Mouse (Mus musculus) adrenal gland, postnatal 4 days (tissue): ENCODE data around the gene Igfn1. TPM values are rescaled to one million over a fixed set of nuclear protein-coding genes. Genes with fewer than 3 reads are reported as not detected.

Experiments
- DNase-seq, 2 experiments: peaks; one replicate each; pipeline ENCODE4 v3.0.0; 2021 to 2022; ENCODE audit warnings: low spot score in 2 of 2, mixed read lengths in 2 of 2
- total RNA-seq, 2 experiments: library from RNA; stranded (reverse); gene quantifications; 2 replicates each; pipeline ENCODE4 v1.2.3; 2021

Igfn1 gene
- total RNA-seq, 2 experiments from 2014 or later: 0.28 to 2.4 TPM

DNA sequence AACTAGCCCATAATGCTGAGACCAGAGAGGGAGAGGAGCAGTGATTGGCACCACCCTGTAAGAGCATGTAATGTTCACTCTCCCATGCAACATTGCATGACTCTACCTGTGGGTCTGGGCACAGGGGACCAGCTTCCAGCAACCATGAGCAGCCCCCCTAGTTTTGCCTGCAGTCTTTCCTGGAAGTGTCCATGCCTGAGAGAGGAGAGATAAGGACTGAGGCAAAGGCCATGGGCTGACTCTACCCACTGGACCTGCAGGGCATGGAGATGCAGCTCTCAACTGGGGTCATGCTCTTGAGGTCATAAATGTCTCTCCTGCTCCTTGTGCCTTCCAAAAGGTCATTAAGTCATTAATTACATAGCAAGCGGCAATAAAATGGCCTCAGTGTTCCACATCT is 70.1 kb downstream of the Igfn1 start:
- no peak for DNase-seq

DNA sequence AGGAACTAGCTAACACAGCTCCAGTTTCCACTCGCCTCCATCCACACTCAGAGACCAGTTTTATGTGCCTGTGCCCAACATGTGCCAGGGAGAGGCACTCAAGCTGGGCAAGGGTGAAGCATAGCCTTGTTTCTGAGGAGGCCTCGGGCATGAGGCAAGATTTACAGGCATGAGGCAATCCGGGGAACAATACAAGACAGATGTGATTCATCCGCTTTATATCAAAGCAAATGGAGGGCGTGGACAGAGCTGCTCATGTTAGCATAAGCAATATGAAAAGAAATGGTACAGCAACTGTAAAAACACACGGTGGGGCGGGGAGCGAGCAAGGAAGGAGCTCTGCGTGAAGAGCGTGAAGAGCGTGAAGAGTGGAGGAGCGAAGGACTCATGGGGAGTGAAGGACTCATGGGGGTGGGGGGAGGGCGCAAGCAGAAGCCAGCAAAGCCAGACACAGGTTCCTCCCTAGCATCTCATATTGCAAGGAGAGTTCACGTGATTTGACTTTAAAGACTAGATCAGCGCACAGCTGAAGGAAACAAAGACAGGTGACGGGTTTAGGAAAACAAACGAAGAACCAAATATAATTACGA is 72.3 kb downstream of the Igfn1 start:
- no peak for DNase-seq

- no peak for DNase-seq
Measured at GRCm38 (mm10) chr1:135929876-135930275, 76.3 kb downstream of the Igfn1 start.

DNA sequence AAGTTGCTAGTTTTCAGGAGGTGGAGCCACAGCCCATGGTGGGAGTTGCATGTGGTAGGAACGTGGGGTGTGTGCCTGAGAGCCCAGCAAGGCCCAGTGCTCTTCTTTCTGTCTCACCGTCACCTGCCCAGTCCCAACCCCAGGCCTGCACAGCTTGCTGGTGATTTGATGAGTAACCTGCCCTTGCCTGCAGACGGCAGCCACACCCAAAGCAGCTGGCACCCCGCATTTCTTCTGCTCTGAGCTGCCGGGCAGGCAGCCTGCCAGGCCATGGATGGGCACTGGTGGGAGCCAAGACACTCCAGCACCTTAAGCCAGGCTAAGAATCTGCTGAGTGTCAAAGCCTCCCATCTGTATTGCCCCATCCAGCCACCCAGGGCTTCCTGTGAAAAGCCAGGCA is 80.3 kb downstream of the Igfn1 start:
- no peak for DNase-seq

- no peak for DNase-seq
Measured at GRCm38 (mm10) chr1:135924377-135924994, 81.7 kb downstream of the Igfn1 start.

DNA sequence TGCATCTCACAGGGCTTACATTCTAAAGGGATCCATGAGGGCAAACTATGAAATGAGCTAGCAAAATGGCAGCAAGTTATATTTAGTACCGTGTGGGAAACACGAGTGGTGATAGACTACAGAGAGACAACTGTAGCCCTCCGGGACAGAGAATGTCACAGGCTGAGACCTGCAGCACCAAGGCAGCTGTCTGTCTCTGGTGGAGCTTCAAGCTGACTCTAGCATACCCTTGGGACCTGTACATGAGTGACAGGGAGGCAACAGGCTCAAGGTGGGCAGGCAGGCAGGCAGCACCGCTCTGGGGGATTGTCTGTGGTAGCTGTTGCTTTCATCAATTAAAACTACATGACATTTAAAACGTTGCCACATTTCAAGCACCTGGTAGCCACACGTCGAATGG is 82.9 kb downstream of the Igfn1 start:
- no peak for DNase-seq

- DNase-seq: no peak
Measured at GRCm38 (mm10) chr1:135918644-135919407, 87.3 kb downstream of the Igfn1 start, which contains the start of gene Pkp1. Pkp1 (minus strand) TSS chr1:135919207.

DNA sequence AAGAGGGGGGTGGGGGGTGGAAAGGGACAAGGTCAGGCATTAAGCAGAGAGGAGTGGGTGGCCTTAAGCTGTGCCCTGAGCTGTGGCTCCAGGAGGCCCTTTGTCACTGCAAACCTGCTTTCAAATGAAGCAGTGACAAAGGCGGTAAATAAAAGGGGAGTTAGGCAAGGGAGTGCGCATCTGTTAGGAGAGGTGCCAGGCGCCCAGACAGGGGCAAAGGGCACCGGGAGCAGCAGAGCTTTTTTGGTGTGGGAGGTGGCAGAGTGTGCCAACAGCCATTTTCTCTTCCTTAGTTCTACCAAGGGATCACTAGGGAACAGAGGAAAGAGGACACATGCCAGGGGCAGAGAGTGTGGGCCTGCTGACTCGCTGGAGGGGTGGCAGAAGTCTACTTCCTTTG is 88.9 kb downstream of the Igfn1 start:
- DNase-seq: no peak

DNA sequence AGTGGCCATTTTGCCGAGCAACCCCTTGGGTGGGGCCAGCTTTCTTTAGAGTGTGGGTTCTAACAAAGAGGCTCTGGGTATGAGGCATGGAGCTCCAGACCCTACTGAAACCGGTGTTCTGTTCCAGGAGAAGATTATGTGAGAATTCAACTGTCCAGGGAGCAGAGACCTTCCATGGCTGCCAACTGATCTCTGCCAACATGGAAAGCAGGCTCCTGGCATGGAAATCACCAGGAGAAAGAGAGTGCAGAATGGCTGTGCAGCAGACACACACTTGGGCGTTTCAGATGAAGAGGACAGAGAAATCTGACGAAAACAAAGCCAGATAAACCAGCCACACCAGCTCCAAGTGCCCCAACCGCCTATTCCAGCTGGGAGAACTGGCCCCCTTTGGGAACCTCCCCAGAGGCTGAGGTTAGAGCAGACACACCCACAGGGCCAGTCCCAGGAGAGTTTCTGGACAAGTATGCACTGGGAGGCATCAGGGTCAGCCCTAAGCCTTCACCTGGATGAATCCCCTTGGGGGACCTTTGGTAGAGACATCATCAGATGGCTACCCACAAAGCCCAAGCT is 89.6 kb downstream of the Igfn1 start:
- DNase-seq: no peak

- DNase-seq: no peak
Measured at GRCm38 (mm10) chr1:135913657-135914056, 92.5 kb downstream of the Igfn1 start.

DNA sequence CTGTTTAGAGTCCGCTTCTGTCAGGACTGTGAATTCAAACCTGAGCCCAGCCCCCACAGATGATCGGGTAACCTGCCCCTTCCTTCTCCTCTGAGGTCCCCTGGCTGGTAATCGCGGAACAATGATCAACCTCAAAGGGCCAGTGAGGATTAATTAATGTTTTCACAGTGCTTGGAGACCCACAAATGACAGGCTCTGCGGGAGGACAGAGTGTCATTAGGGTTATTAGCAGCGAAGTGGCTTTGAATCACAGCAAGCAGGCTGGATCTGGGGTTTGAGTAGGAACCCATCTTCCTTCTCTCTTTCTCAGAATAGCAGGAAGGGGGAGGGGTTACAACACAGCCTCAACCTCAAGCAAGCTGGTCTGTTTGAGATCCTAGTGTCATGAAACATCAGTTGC is 96.8 kb downstream of the Igfn1 start:
- no peak for DNase-seq

DNA sequence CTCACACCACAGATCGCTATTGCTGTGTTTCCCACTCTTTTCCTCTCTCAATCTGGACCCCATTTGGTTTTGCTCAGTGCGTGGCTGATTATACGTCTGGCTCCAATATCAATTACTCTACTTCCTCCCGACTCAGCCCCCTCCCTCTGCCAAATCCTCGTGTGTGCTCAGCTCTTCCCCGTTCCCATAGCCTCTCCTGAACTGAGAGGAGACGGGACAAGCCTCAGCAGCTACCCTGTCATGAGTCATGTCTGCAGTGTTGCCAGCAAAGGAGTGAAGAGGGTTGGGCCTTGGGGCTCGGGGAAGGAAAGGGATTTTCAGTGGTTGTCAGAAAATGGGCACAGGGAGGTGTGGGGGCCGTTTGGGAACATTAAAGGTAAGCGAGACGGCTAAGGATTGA is 99.4 kb downstream of the Igfn1 start:
- no peak for DNase-seq

Other genes starting within 250 kb of the Igfn1 start
- 10 to 100 TPM; 25.1 to 33.6 TPM for gene Phlda3, start 240.2 kb downstream of the Igfn1 start, total RNA-seq
- 10 to 100 TPM in 1 of 2 experiments, 1 to 10 TPM in 1; 4.4 to 13.1 TPM for gene Tnni1, start 226.9 kb downstream of the Igfn1 start, total RNA-seq
- gene Lad1, start 187.7 kb downstream of the Igfn1 start, total RNA-seq: 1 to 10 TPM in 1 of 2 experiments, under 1 TPM in 1; 0.25 to 5.5 TPM
- gene Tnnt2, start 170.0 kb downstream of the Igfn1 start, total RNA-seq: 1 to 10 TPM; 2.4 to 4.2 TPM
- gene Pkp1, start 87.1 kb downstream of the Igfn1 start, total RNA-seq: not detected
- 10 to 100 TPM; 68.3 to 69.2 TPM for gene Tmem9, start 1.8 kb upstream of the Igfn1 start, total RNA-seq
- not detected for gene Ascl5, start 44.5 kb upstream of the Igfn1 start, total RNA-seq
- gene Cacna1s, start 46.4 kb upstream of the Igfn1 start, total RNA-seq: 1 to 10 TPM; 6.0 to 9.7 TPM
- gene Kif21b, start 125.0 kb upstream of the Igfn1 start, total RNA-seq: 1 to 10 TPM; 4.1 to 5.8 TPM
- not detected for gene Mroh3, start 206.5 kb upstream of the Igfn1 start, total RNA-seq
- gene Inava, start 227.9 kb upstream of the Igfn1 start, total RNA-seq: 1 to 10 TPM in 1 of 2 experiments, under 1 TPM in 1; 0.62 to 4.1 TPM